Mouse (Mus musculus): Measurements from ENCODE around the gene Tm4sf19. TPM values are rescaled to one million over a fixed set of nuclear protein-coding genes. Genes with fewer than 3 reads are reported as not detected.

Tm4sf19 gene
- polyA plus RNA-seq, 1 experiment from 2014 or later: not detected

- Histone ChIP-seq H3K4me3 (no peak overlapping the region), H3K4me2 (replicated peaks) (no peak overlapping the region), H3K9ac (replicated peaks) (no peak overlapping the region), H3K4me1 (no peaks in the 10 kb centered on the region), H3K9me3 (no peaks in the 10 kb centered on the region), H3K36me3 (peaks cover 3% of the 10 kb centered on the region), H3K27ac (replicated peaks) (no peak overlapping the region), H3K27me3 (no peaks in the 10 kb centered on the region)
- no peak for ATAC-seq (ENCODE audit: low FRiP score, low read depth)
- WGBS: 75% methylated on average over 3 of the region's 3 CpGs
These were observed 2.1 kb upstream of the Tm4sf19 start for GRCm38 (mm10) chr16:32398206-32398605.

GRCm38 (mm10) chr16:32401335-32401965, 1.1 kb downstream of the Tm4sf19 start:
- Histone ChIP-seq H3K27me3 (no peaks in the 10 kb centered on the region), H3K36me3 (no peaks in the 10 kb centered on the region), H3K9ac (replicated peaks) (no peak overlapping the region), H3K9me3 (no peaks in the 10 kb centered on the region), H3K4me2 (replicated peaks) (no peak overlapping the region), H3K4me3 (no peak overlapping the region), H3K4me1 (no peaks in the 10 kb centered on the region), H3K27ac (replicated peaks) (no peak overlapping the region)
- no peak for ATAC-seq (ENCODE audit: low FRiP score, low read depth)
- WGBS: 83% methylated on average over 9 of the region's 9 CpGs

- Histone ChIP-seq H3K9ac (replicated peaks) (no peak overlapping the region), H3K36me3 (no peaks in the 10 kb centered on the region), H3K27ac (replicated peaks) (no peak overlapping the region), H3K9me3 (no peaks in the 10 kb centered on the region), H3K4me3 (no peak overlapping the region), H3K27me3 (no peaks in the 10 kb centered on the region), H3K4me2 (replicated peaks) (no peak overlapping the region), H3K4me1 (no peaks in the 10 kb centered on the region)
- ATAC-seq (ENCODE audit: low FRiP score, low read depth): no peak
- WGBS: 87% methylated on average over 3 of the region's 3 CpGs
These were observed 2.5 kb downstream of the Tm4sf19 start for GRCm38 (mm10) chr16:32402818-32403217.

GRCm38 (mm10) chr16:32405716-32406115, 5.4 kb downstream of the Tm4sf19 start:
- no peak overlapping the region for H3K9ac ChIP-seq (replicated peaks)
- H3K9me3 ChIP-seq: no peaks in the 10 kb centered on the region
- no peaks in the 10 kb centered on the region for H3K36me3 ChIP-seq
- ATAC-seq (ENCODE audit: low FRiP score, low read depth): no peak
- H3K4me1 ChIP-seq: no peaks in the 10 kb centered on the region
- WGBS: 92% methylated on average over 9 of the region's 9 CpGs
- H3K4me3 ChIP-seq: no peak overlapping the region
- H3K27ac ChIP-seq (replicated peaks): no peak overlapping the region
- H3K27me3 ChIP-seq: no peaks in the 10 kb centered on the region
- no peak overlapping the region for H3K4me2 ChIP-seq (replicated peaks)

- 82% methylated on average over 6 of the region's 6 CpGs for WGBS
- ATAC-seq (ENCODE audit: low FRiP score, low read depth): no peak
- no peaks in the 10 kb centered on the region for H3K9me3 ChIP-seq
These were observed 6.4 kb downstream of the Tm4sf19 start for GRCm38 (mm10) chr16:32406671-32407070.

GRCm38 (mm10) chr16:32407730-32408129, 7.4 kb downstream of the Tm4sf19 start:
- ATAC-seq (ENCODE audit: low FRiP score, low read depth): no peak
- 86% methylated on average over 10 of the region's 10 CpGs for WGBS
- Histone ChIP-seq H3K36me3 (no peaks in the 10 kb centered on the region), H3K9me3 (no peaks in the 10 kb centered on the region), H3K27me3 (no peaks in the 10 kb centered on the region), H3K27ac (replicated peaks) (no peak overlapping the region), H3K4me3 (no peak overlapping the region), H3K9ac (replicated peaks) (no peak overlapping the region), H3K4me1 (no peaks in the 10 kb centered on the region), H3K4me2 (replicated peaks) (no peak overlapping the region)

More at GRCm38 (mm10) chr16:32406671-32407070, 6.4 kb downstream of the Tm4sf19 start:
- H3K4me3 ChIP-seq: no peak overlapping the region
- H3K36me3 ChIP-seq: no peaks in the 10 kb centered on the region
- no peak overlapping the region for H3K27ac ChIP-seq (replicated peaks)
- H3K27me3 ChIP-seq: no peaks in the 10 kb centered on the region
- no peaks in the 10 kb centered on the region for H3K4me1 ChIP-seq
- H3K4me2 ChIP-seq (replicated peaks): no peak overlapping the region
- no peak overlapping the region for H3K9ac ChIP-seq (replicated peaks)

GRCm38 (mm10) chr16:32417457-32417856, 17.2 kb downstream of the Tm4sf19 start:
- ATAC-seq (ENCODE audit: low FRiP score, low read depth): no peak
- 62% methylated on average over 1 of the region's 1 CpGs for WGBS
- H3K4me3 ChIP-seq: no peak overlapping the region
- no peaks in the 10 kb centered on the region for H3K27me3 ChIP-seq
- H3K4me2 ChIP-seq (replicated peaks): no peak overlapping the region
- no peaks in the 10 kb centered on the region for H3K36me3 ChIP-seq
- peaks cover 7% of the 10 kb centered on the region for H3K4me1 ChIP-seq
- H3K9ac ChIP-seq (replicated peaks): no peak overlapping the region
- H3K9me3 ChIP-seq: no peaks in the 10 kb centered on the region
- H3K27ac ChIP-seq (replicated peaks): no peak overlapping the region

GRCm38 (mm10) chr16:32419517-32420483, 19.5 kb downstream of the Tm4sf19 start, which contains the start of gene Tctex1d2:
Gene Tctex1d2, plus strand, starts transcription at chr16:32419702.
- ATAC-seq (ENCODE audit: low FRiP score, low read depth): peak; percentile 93
- H3K4me1 ChIP-seq: peaks cover 7% of the 10 kb centered on the region
- peak within 1 kb of the TSS; percentile 87 for H3K27ac ChIP-seq (replicated peaks)
- peak within 1 kb of the TSS; percentile 65 for H3K4me3 ChIP-seq
- H3K27me3 ChIP-seq: no peaks in the 10 kb centered on the region
- H3K36me3 ChIP-seq: no peaks in the 10 kb centered on the region
- WGBS: 2% methylated on average over 45 of the region's 45 CpGs
- peak within 1 kb of the TSS; percentile 70 for H3K4me2 ChIP-seq (replicated peaks)
- no peaks in the 10 kb centered on the region for H3K9me3 ChIP-seq
- peak within 1 kb of the TSS; percentile 73 for H3K9ac ChIP-seq (replicated peaks)

- 83% methylated on average over 3 of the region's 3 CpGs for WGBS
These were observed 27.2 kb downstream of the Tm4sf19 start for GRCm38 (mm10) chr16:32427506-32427905.

GRCm38 (mm10) chr16:32430474-32431046, 30.3 kb downstream of the Tm4sf19 start, which contains the start of gene Pcyt1a:
Gene Pcyt1a, plus strand, starts transcription at chr16:32430921.
- Histone ChIP-seq H3K4me1 (peaks cover 14% of the 10 kb centered on the region), H3K27ac (replicated peaks) (peak within 1 kb of the TSS; percentile 81), H3K9ac (replicated peaks) (peak within 1 kb of the TSS; percentile 83), H3K9me3 (no peaks in the 10 kb centered on the region), H3K4me3 (peak within 1 kb of the TSS; percentile 78), H3K27me3 (no peaks in the 10 kb centered on the region), H3K4me2 (replicated peaks) (peak within 1 kb of the TSS; percentile 91), H3K36me3 (no peaks in the 10 kb centered on the region)
- 0% methylated on average over 53 of the region's 54 CpGs for WGBS
- ATAC-seq (ENCODE audit: low FRiP score, low read depth): peak; percentile 97

More at GRCm38 (mm10) chr16:32427506-32427905, 27.2 kb downstream of the Tm4sf19 start:
- no peaks in the 10 kb centered on the region for H3K36me3 ChIP-seq
- no peaks in the 10 kb centered on the region for H3K27me3 ChIP-seq
- no peak overlapping the region for H3K27ac ChIP-seq (replicated peaks)
- ATAC-seq (ENCODE audit: low FRiP score, low read depth): no peak
- no peak overlapping the region for H3K4me2 ChIP-seq (replicated peaks)
- H3K9me3 ChIP-seq: no peaks in the 10 kb centered on the region
- no peak overlapping the region for H3K4me3 ChIP-seq
- no peak overlapping the region for H3K9ac ChIP-seq (replicated peaks)
- H3K4me1 ChIP-seq: peaks cover 14% of the 10 kb centered on the region

- H3K27ac ChIP-seq (replicated peaks): peak overlapping the region; percentile 81
- peak overlapping the region; percentile 91 for H3K4me2 ChIP-seq (replicated peaks)
- peaks cover 14% of the 10 kb centered on the region for H3K4me1 ChIP-seq
- WGBS: 3% methylated on average over 28 of the region's 28 CpGs
- H3K4me3 ChIP-seq: peak overlapping the region; percentile 78
- H3K36me3 ChIP-seq: no peaks in the 10 kb centered on the region
- no peaks in the 10 kb centered on the region for H3K9me3 ChIP-seq
- H3K27me3 ChIP-seq: no peaks in the 10 kb centered on the region
- peak overlapping the region; percentile 83 for H3K9ac ChIP-seq (replicated peaks)
- ATAC-seq (ENCODE audit: low FRiP score, low read depth): no peak
These were observed 30.8 kb downstream of the Tm4sf19 start for GRCm38 (mm10) chr16:32431047-32431591.
